Mouse (Mus musculus): Measurements from ENCODE around the gene Gm21425.
"Not testable (repeated sequence)": the region's sequence is repeated elsewhere in the genome, so short reads cannot be mapped to it uniquely, and the experiment has no call there.

The Gm21425 gene

GRCm38 (mm10) chrY:13161668-13162067, at the start of gene Gm21425:
TSS of gene Gm21425 (plus strand) at chrY:13161968.
- not testable (repeated sequence) for DNase-seq

GRCm38 (mm10) chrY:13133392-13133791, 28.4 kb upstream of the Gm21425 start, which contains the start of gene Gm21891:
TSS of gene Gm21891 (minus strand) at chrY:13133492.
- not testable (repeated sequence) for DNase-seq
